Mouse (Mus musculus) CH12.LX (cell line): ENCODE results near the gene Rdx. TPM values are rescaled to one million over a fixed set of nuclear protein-coding genes. Genes with fewer than 3 reads are reported as not detected.

Experiments
- DNase-seq: peaks from one replicate; pipeline ENCODE4 v3.0.0-alpha.2; 2013; ENCODE audit errors: extremely low read depth
- H3K27ac ChIP-seq: 2 replicates; pipeline ENCODE4 v1.5.1; 2012; ENCODE audit warnings: low read depth, mild to moderate bottlenecking, control low read depth, moderate library complexity; ENCODE audit not compliant: insufficient read depth
- H3K27me3 ChIP-seq: replicated peaks from 2 replicates; pipeline ENCODE3; 2012; ENCODE audit warnings: inconsistent platforms
- H3K36me3 ChIP-seq, 2 experiments: replicated peaks in 1 of 2; 2 replicates each; pipeline versions ENCODE3 to v1.6.1; 2012; ENCODE audit warnings: inconsistent platforms in 1 of 2, low read length in 1 of 2, mild to moderate bottlenecking in 1 of 2, mixed read lengths in 1 of 2, moderate library complexity in 1 of 2; ENCODE audit not compliant: control insufficient read depth in 1 of 2, insufficient read depth in 1 of 2
- H3K4me1 ChIP-seq, 2 experiments: 2 replicates each; pipeline ENCODE4 v1.6.1; 2012; ENCODE audit warnings: inconsistent platforms in 1 of 2, moderate library complexity in 1 of 2; ENCODE audit not compliant: insufficient read depth in 2 of 2, control insufficient read depth in 1 of 2
- H3K4me2 ChIP-seq: 2 replicates; pipeline ENCODE4 v1.6.1; 2012; ENCODE audit warnings: low read depth, mild to moderate bottlenecking, control low read depth; ENCODE audit not compliant: poor library complexity, insufficient read depth, severe bottlenecking
- H3K4me3 ChIP-seq, 3 experiments: fragments of 150-350 bp in 1 of 3; sonication (generic) in 1 of 3; replicated peaks in 1 of 3; 2 replicates each; pipeline versions ENCODE3 to v1.5.1; 2011 to 2012; ENCODE audit warnings: low read depth in 2 of 3, low read length in 2 of 3, mild to moderate bottlenecking in 2 of 3, moderate library complexity in 2 of 3, control low read depth in 1 of 3, improper control_type of control experiment in 1 of 3, inconsistent platforms in 1 of 3, mixed read lengths in 1 of 3; ENCODE audit not compliant: poor library complexity in 1 of 3
- H3K79me2 ChIP-seq: replicated peaks from 2 replicates; pipeline ENCODE4 v1.6.1; 2012; ENCODE audit warnings: mild to moderate bottlenecking, moderate library complexity; ENCODE audit not compliant: control insufficient read depth, poor library complexity, insufficient read depth, severe bottlenecking; ENCODE audit errors: extremely low read depth
- H3K9ac ChIP-seq: 2 replicates; pipeline ENCODE4 v1.6.1; 2012; ENCODE audit warnings: low read depth, mild to moderate bottlenecking, control low read depth, moderate library complexity; ENCODE audit not compliant: insufficient read depth
- H3K9me3 ChIP-seq: replicated peaks from 2 replicates; pipeline ENCODE3; 2012; ENCODE audit warnings: low read length, inconsistent platforms, mixed read lengths
- CHD1 ChIP-seq: IDR thresholded peaks from 2 replicates; pipeline ENCODE4 v1.6.1; 2012; ENCODE audit warnings: low read depth, low read length, improper control_type of control experiment, inconsistent platforms
- CHD2 ChIP-seq: IDR thresholded peaks from 2 replicates; pipeline ENCODE4 v1.6.1; 2011; ENCODE audit warnings: low read length, improper control_type of control experiment
- EP300 ChIP-seq: IDR thresholded peaks from 2 replicates; pipeline ENCODE4 v1.6.1; 2011; ENCODE audit warnings: low read length, improper control_type of control experiment
- ETS1 ChIP-seq: conservative IDR thresholded peaks from 2 replicates; pipeline ENCODE4 v1.6.1; 2012; ENCODE audit warnings: low read depth, mild to moderate bottlenecking, inconsistent platforms, low read length, improper control_type of control experiment, moderate library complexity
- HCFC1 ChIP-seq: IDR thresholded peaks from 2 replicates; pipeline ENCODE4 v1.6.1; 2012; ENCODE audit warnings: low read depth, mild to moderate bottlenecking, inconsistent platforms, low read length, improper control_type of control experiment
- JUN ChIP-seq: IDR thresholded peaks from 2 replicates; pipeline ENCODE4 v1.6.1; 2011; ENCODE audit warnings: low read depth, mild to moderate bottlenecking, low read length, improper control_type of control experiment, moderate library complexity; ENCODE audit not compliant: insufficient read depth
- JUND ChIP-seq: conservative IDR thresholded peaks from 2 replicates; pipeline ENCODE4 v1.6.1; 2011; ENCODE audit warnings: low read depth, low read length, improper control_type of control experiment
- MAFK ChIP-seq: IDR thresholded peaks from 2 replicates; pipeline ENCODE4 v1.6.1; 2011; ENCODE audit warnings: low read length, improper control_type of control experiment; ENCODE audit not compliant: insufficient replicate concordance
- NRF1 ChIP-seq: IDR thresholded peaks from 2 replicates; pipeline ENCODE4 v1.6.1; 2014; ENCODE audit warnings: low read depth, mild to moderate bottlenecking, inconsistent platforms, low read length, improper control_type of control experiment, moderate library complexity
- RAD21 ChIP-seq: IDR thresholded peaks from 2 replicates; pipeline ENCODE4 v1.6.1; 2011; ENCODE audit warnings: low read depth, mild to moderate bottlenecking, low read length, improper control_type of control experiment, moderate library complexity
- RCOR1 ChIP-seq: conservative IDR thresholded peaks from 2 replicates; pipeline ENCODE4 v1.6.1; 2012; ENCODE audit warnings: low read depth, mild to moderate bottlenecking, inconsistent platforms, low read length, improper control_type of control experiment
- SIN3A ChIP-seq: IDR thresholded peaks from 2 replicates; pipeline ENCODE4 v1.6.1; 2012; ENCODE audit warnings: low read length, improper control_type of control experiment, inconsistent platforms
- SMC3 ChIP-seq: IDR thresholded peaks from 2 replicates; pipeline ENCODE4 v1.6.1; 2011; ENCODE audit warnings: low read depth, low read length, improper control_type of control experiment
- USF2 ChIP-seq: conservative IDR thresholded peaks from 2 replicates; pipeline ENCODE4 v1.6.1; 2011; ENCODE audit warnings: low read depth, low read length, improper control_type of control experiment
- ZKSCAN1 ChIP-seq: IDR thresholded peaks from 2 replicates; pipeline ENCODE4 v1.6.1; 2012; ENCODE audit warnings: low read depth, inconsistent platforms, low read length, improper control_type of control experiment, borderline replicate concordance
- dilution Hi-C: fragments of 300-500 bp; cut with MboI; formaldehyde crosslinking; loops from 2 replicates; pipeline ENCODE4 v1.14.3; 2020; ENCODE audit warnings: low sequenced_read_pairs; ENCODE audit not compliant: extremely low pct_unique_long_range_greater_than_20kb, extremely low pct_ligation_motif_present
- in situ Hi-C: fragments of 300-500 bp; cut with MboI; formaldehyde crosslinking; loops from 3 replicates; pipeline ENCODE4 v1.14.3; 2019; ENCODE audit warnings: low sequenced_read_pairs, low pct_ligation_motif_present, low pct_unique_long_range_greater_than_20kb, mixed read lengths
- polyA plus RNA-seq: library from polyadenylated mRNA; unstranded; fragments of >175 nt; gene quantifications from 2 replicates; pipeline ENCODE4 v1.2.1, GENCODE M21; 2012; ENCODE audit warnings: low read depth; ENCODE audit not compliant: insufficient read length
- total RNA-seq, 2 experiments: library from RNA; depleted of rRNA; stranded (reverse); fragments of 300-350 nt in 1 of 2; fragments of >200 nt in 1 of 2; gene quantifications; 2 replicates each; pipeline ENCODE4 v1.2.3; 2012 to 2014

Rdx gene
- total and polyA plus RNA-seq, 3 experiments, result 86.1 to 157 (median 125) TPM

DNA sequence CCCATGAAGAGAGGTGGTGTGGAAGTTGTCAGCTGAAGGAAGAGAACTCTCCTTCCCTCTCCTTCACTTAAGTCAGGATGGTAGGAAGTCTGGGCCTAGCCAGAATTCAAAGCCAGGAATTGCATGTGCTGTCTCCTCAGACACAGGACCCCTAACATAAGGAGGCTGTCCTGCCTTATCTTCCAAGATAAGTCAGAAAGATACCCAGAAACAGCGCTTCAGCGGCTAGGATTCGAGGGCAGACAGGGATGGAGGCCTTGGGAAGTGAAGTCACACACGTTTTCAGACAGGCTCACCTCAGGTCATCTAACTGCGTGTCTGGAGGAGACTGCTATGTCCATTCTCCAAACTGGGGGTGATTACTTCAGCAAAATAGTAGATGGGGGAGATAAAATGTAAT is 47.0 kb downstream of the Rdx start:
- no peak overlapping the region for H3K4me3 ChIP-seq
- in situ Hi-C loops, result loop anchor here (10.0 kb wide), 1 partner anchor 271 kb away; no protein-coding TSS in a partner anchor
- H3K27ac ChIP-seq, result no peak overlapping the region
- DNase-seq, result no peak
- no peaks in the 10 kb centered on the region for H3K27me3 ChIP-seq
- peaks cover 0 to 11% of the 10 kb centered on the region in 2 experiments; a peak in 1 of 4 replicates for H3K4me1 ChIP-seq
- no peak overlapping the region for H3K9ac ChIP-seq
- dilution Hi-C loops, result no loop called here
- H3K79me2 ChIP-seq, result no peaks in the 10 kb centered on the region; the same call in 1 of the 2 replicates
- no peak overlapping the region for H3K4me2 ChIP-seq
- H3K9me3 ChIP-seq, result no peaks in the 10 kb centered on the region
- TF ChIP-seq ETS1 (no peak), HCFC1 (no peak), CHD2 (no peak), JUN (no peak), RCOR1 (no peak), NRF1 (no peak), JUND (no peak)
- peaks cover 6 to 28% of the 10 kb centered on the region in 2 experiments for H3K36me3 ChIP-seq

DNA sequence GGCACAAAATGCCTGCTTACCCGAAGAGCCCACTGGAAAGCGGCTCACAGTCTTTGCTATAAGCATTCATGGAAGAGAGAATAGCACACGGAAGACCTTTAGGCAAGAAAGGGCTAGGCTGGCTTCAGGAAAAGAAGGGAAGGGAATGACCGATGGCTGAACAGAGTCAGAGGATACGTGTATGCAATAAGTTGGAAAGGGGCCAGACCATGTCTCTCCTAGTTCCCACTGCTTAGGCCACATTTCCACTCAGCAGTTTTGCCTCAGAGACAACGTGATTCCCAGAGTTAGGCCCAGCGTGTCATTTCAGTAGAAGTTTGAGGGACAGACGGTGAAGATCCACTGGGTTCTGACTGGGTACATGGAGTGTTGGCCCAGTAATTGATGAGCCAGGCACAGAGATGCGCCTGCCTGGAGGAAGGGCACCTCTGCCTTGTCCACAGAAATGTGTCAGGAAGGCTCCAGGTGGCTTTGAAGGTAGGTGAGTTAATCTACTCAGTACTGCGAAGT is 47.6 kb downstream of the Rdx start:
- Histone ChIP-seq H3K9ac (no peak overlapping the region), H3K36me3 (peaks cover 4 to 26% of the 10 kb centered on the region in 2 experiments), H3K9me3 (no peaks in the 10 kb centered on the region), H3K4me3 (no peak overlapping the region), H3K79me2 (no peaks in the 10 kb centered on the region; the same call in 1 of the 2 replicates), H3K27ac (no peak overlapping the region), H3K4me2 (no peak overlapping the region), H3K27me3 (no peaks in the 10 kb centered on the region), H3K4me1 (peaks cover 0 to 12% of the 10 kb centered on the region in 2 experiments; a peak in 1 of 4 replicates)
- no peak for DNase-seq
- TF ChIP-seq MAFK, result no peak
- TF ChIP-seq CHD1, result no peak
- no peak for TF ChIP-seq JUN
- TF ChIP-seq NRF1, result no peak
- no peak for TF ChIP-seq ZKSCAN1
- dilution Hi-C loops (no loop called here), in situ Hi-C loops (loop anchor here (10.0 kb wide), 1 partner anchor 270 kb away; no protein-coding TSS in a partner anchor)

DNA sequence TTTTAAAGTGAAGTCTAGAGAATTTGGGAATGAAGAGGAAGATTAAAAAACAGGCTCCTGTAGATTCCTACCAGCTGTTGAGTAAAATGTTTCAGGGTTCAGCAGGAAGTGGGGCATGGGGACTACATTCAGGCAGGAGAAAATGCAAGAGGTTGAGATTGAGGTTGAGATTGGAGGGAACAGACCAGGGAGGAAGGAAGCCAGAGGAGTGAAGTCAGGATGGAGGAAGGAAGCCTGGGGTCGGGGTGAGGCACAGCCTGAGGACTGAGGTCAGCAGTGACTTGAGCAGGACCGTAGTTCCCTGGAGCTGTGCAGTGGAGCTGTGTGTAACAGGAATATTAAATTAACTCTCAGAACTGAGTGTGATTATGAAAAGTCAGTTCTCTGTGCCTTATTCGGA is 48.7 kb downstream of the Rdx start:
- dilution Hi-C loops, result no loop called here
- H3K79me2 ChIP-seq, result no peaks in the 10 kb centered on the region
- H3K9me3 ChIP-seq, result no peaks in the 10 kb centered on the region
- H3K9ac ChIP-seq, result no peak overlapping the region
- no peaks in the 10 kb centered on the region for H3K27me3 ChIP-seq
- no peak overlapping the region for H3K4me3 ChIP-seq
- no peak for DNase-seq
- no peak overlapping the region for H3K27ac ChIP-seq
- no peak for TF ChIP-seq MAFK
- TF ChIP-seq EP300, result no peak
- TF ChIP-seq SMC3, result no peak
- TF ChIP-seq RAD21, result no peak
- TF ChIP-seq SIN3A, result no peak
- TF ChIP-seq USF2, result no peak
- peaks cover 0 to 19% of the 10 kb centered on the region in 2 experiments for H3K36me3 ChIP-seq
- no peak overlapping the region for H3K4me2 ChIP-seq
- peaks cover 0 to 12% of the 10 kb centered on the region in 2 experiments; a peak in 1 of 4 replicates for H3K4me1 ChIP-seq
- in situ Hi-C loops, result loop anchor here (5.0 to 10.0 kb wide), 2 partner anchors 108 to 269 kb away; no protein-coding TSS in a partner anchor
